Mouse (Mus musculus) C2C12 (cell line): ENCODE measurements around the gene Stk38. TPM values are rescaled to one million over a fixed set of nuclear protein-coding genes. Genes with fewer than 3 reads are reported as not detected.

Source experiments
- H3K27me3 ChIP-seq: one replicate; pipeline ENCODE4 v1.6.1; 2011; ENCODE audit not compliant: control insufficient read depth, insufficient read depth, insufficient read length
- H3K36me3 ChIP-seq: one replicate; pipeline ENCODE4 v1.6.1; 2011; ENCODE audit not compliant: control insufficient read depth, insufficient read depth
- H3K4me3 ChIP-seq: one replicate; pipeline ENCODE4 v1.5.1; 2011; ENCODE audit warnings: mild to moderate bottlenecking, control low read depth; ENCODE audit not compliant: poor library complexity, insufficient read depth, severe bottlenecking
- H3K79me2 ChIP-seq: one replicate; pipeline ENCODE4 v1.6.1; 2011; ENCODE audit not compliant: control insufficient read depth, insufficient read depth
- H3K79me3 ChIP-seq: one replicate; pipeline ENCODE4 v1.6.1; 2011; ENCODE audit warnings: low read depth, control low read depth
- H3ac ChIP-seq: one replicate; pipeline ENCODE3; 2011; ENCODE audit warnings: low read depth; ENCODE audit not compliant: control insufficient read depth, insufficient read length
- CEBPB ChIP-seq: IDR thresholded peaks from one replicate; pipeline ENCODE4 v1.6.1; 2011; ENCODE audit warnings: low read depth, mild to moderate bottlenecking, control low read depth, moderate library complexity
- CTCF ChIP-seq: IDR thresholded peaks from one replicate; pipeline ENCODE4 v1.5.1; 2011; ENCODE audit not compliant: control insufficient read depth, insufficient read depth, insufficient read length
- FOSL1 ChIP-seq: IDR thresholded peaks from one replicate; pipeline ENCODE4 v1.8.0; 2011; ENCODE audit warnings: mild to moderate bottlenecking, low read length; ENCODE audit not compliant: poor library complexity, insufficient read depth, severe bottlenecking
- MAX ChIP-seq: IDR thresholded peaks from one replicate; pipeline ENCODE4 v1.6.1; 2011; ENCODE audit warnings: mild to moderate bottlenecking, control low read depth
- MYOD1 ChIP-seq: IDR thresholded peaks from one replicate; pipeline ENCODE4 v1.6.1; 2011; ENCODE audit warnings: low read depth; ENCODE audit not compliant: control insufficient read depth, insufficient read length
- MYOG ChIP-seq: IDR thresholded peaks from one replicate; pipeline ENCODE4 v1.6.1; 2011; ENCODE audit not compliant: control insufficient read depth, insufficient read length; ENCODE audit errors: extremely low read depth
- USF1 ChIP-seq: IDR thresholded peaks from one replicate; pipeline ENCODE4 v1.6.1; 2011; ENCODE audit warnings: low read depth, mild to moderate bottlenecking, control low read depth, moderate library complexity
- polyA plus RNA-seq: library from polyadenylated mRNA; unstranded; fragments of >200 nt; fragmentation: generic; extraction: Trizol; gene quantifications from one replicate; pipeline ENCODE4 v1.2.1, GENCODE M21; 2012; ENCODE audit warnings: missing spikeins

The Stk38 gene
- polyA plus RNA-seq, 1 experiment: 19.2 TPM

GRCm38 (mm10) chr17:28986833-28987232 is 21.0 kb downstream of the Stk38 start:
- Histone ChIP-seq H3K36me3 (peaks cover 67% of the 10 kb centered on the region), H3ac (no peak overlapping the region)
- no peak for TF ChIP-seq CEBPB
- TF ChIP-seq MAX: peak; percentile 25

GRCm38 (mm10) chr17:28984724-28985420 is 22.9 kb downstream of the Stk38 start:
- H3K36me3 ChIP-seq: peaks cover 60% of the 10 kb centered on the region

More at GRCm38 (mm10) chr17:28986833-28987232, 21.0 kb downstream of the Stk38 start:
- H3K79me3 ChIP-seq: no peaks in the 10 kb centered on the region
- no peaks in the 10 kb centered on the region for H3K79me2 ChIP-seq
- no peaks in the 10 kb centered on the region for H3K27me3 ChIP-seq
- H3K4me3 ChIP-seq: no peak overlapping the region

GRCm38 (mm10) chr17:28982591-28982990 is 25.2 kb downstream of the Stk38 start:
- H3K79me2 ChIP-seq: no peaks in the 10 kb centered on the region
- peaks cover 59% of the 10 kb centered on the region for H3K36me3 ChIP-seq
- no peaks in the 10 kb centered on the region for H3K27me3 ChIP-seq
- TF ChIP-seq MAX: no peak
- no peak for TF ChIP-seq FOSL1
- no peak for TF ChIP-seq CEBPB
- no peak for TF ChIP-seq CTCF
- no peak for TF ChIP-seq MYOD1
- TF ChIP-seq USF1: no peak
- no peak for TF ChIP-seq MYOG
- no peak overlapping the region for H3ac ChIP-seq
- no peaks in the 10 kb centered on the region for H3K79me3 ChIP-seq
- no peak overlapping the region for H3K4me3 ChIP-seq

More at GRCm38 (mm10) chr17:28984724-28985420, 22.9 kb downstream of the Stk38 start:
- no peak for TF ChIP-seq FOSL1
- no peak for TF ChIP-seq MAX
- no peak for TF ChIP-seq MYOD1
- no peak for TF ChIP-seq USF1
- TF ChIP-seq CEBPB: no peak
- TF ChIP-seq MYOG: no peak
- TF ChIP-seq CTCF: no peak
- Histone ChIP-seq H3K27me3 (no peaks in the 10 kb centered on the region), H3ac (no peak overlapping the region), H3K79me3 (no peaks in the 10 kb centered on the region), H3K79me2 (no peaks in the 10 kb centered on the region), H3K4me3 (no peak overlapping the region)

GRCm38 (mm10) chr17:28981081-28981480 is 26.7 kb downstream of the Stk38 start:
- H3K36me3 ChIP-seq: peaks cover 59% of the 10 kb centered on the region
- no peaks in the 10 kb centered on the region for H3K79me2 ChIP-seq
- no peak overlapping the region for H3ac ChIP-seq
- no peak overlapping the region for H3K4me3 ChIP-seq
- no peaks in the 10 kb centered on the region for H3K79me3 ChIP-seq
- TF ChIP-seq MYOG: no peak
- H3K27me3 ChIP-seq: no peaks in the 10 kb centered on the region

GRCm38 (mm10) chr17:28979091-28979490 is 28.7 kb downstream of the Stk38 start:
- Histone ChIP-seq H3K79me3 (no peaks in the 10 kb centered on the region), H3K4me3 (no peak overlapping the region), H3ac (no peak overlapping the region), H3K27me3 (no peaks in the 10 kb centered on the region), H3K79me2 (no peaks in the 10 kb centered on the region), H3K36me3 (peaks cover 67% of the 10 kb centered on the region)
- TF ChIP-seq MYOG (no peak), FOSL1 (no peak), MYOD1 (no peak), CEBPB (no peak), MAX (no peak), CTCF (no peak), USF1 (no peak)

DNA sequence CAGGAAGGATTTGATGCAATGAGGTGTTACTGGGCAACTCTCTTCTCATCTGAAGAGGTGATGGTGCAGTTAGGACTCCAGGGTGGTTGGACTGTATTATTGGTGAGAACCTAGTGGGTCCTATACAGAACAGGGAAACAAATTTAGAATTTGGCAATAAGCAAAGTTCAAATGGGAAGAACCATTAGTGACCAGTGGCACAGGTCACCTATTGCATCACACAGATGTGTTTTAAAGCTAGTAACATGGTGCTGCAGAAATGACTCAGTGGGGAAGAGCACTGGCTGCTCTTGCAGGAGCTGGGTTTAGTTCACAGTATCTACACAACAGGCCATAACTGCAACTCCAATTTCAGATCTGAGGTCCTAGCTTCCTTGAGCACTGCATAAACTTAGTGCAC is 37.7 kb downstream of the Stk38 start:
- Histone ChIP-seq H3K4me3 (no peak overlapping the region), H3K79me3 (no peaks in the 10 kb centered on the region), H3ac (no peak overlapping the region), H3K79me2 (no peaks in the 10 kb centered on the region), H3K27me3 (no peaks in the 10 kb centered on the region), H3K36me3 (peaks cover 86% of the 10 kb centered on the region)
- TF ChIP-seq USF1 (no peak), CEBPB (no peak), MYOD1 (no peak), MYOG (no peak), FOSL1 (no peak), CTCF (no peak), MAX (no peak)
